Mouse (Mus musculus) G1E (cell line): ENCODE measurements at regions not wholly inside any gene's neighbourhood (a gene's known extent, or its start where the extent isn't known, plus 50 kb on each side); places are given as distances from the start of the nearest gene placed in this dataset.

ENCODE experiments used
- CTCF ChIP-seq: IDR thresholded peaks from 2 replicates; pipeline ENCODE4 v1.5.1; 2012; ENCODE audit warnings: low read depth, low read length, inconsistent platforms, mixed read lengths
- GATA1 ChIP-seq: IDR thresholded peaks from 2 replicates; pipeline ENCODE4 v1.6.1; 2012; ENCODE audit warnings: borderline replicate concordance, low read length, inconsistent platforms, mixed read lengths
- GATA2 ChIP-seq: IDR thresholded peaks from 2 replicates; pipeline ENCODE4 v1.6.1; 2012; ENCODE audit warnings: low read depth, low read length, inconsistent platforms, borderline replicate concordance
- TAL1 ChIP-seq: conservative IDR thresholded peaks from 2 replicates; pipeline ENCODE4 v1.6.1; 2012; ENCODE audit warnings: low read depth, low read length, inconsistent platforms, mixed read lengths

GRCm38 (mm10) chr12:25256268-25256667, 159.3 kb upstream of the Id2 start:
- no peak for TF ChIP-seq CTCF
- TF ChIP-seq TAL1, result no peak
- TF ChIP-seq GATA2, result no peak
- TF ChIP-seq GATA1, result no peak
